Mouse (Mus musculus): ENCODE data around the gene Duox2. TPM values are rescaled to one million over a fixed set of nuclear protein-coding genes. Genes with fewer than 3 reads are reported as not detected.

Duox2 gene
- polyA plus RNA-seq, 1 experiment from 2014 or later = 1.6 TPM

DNA sequence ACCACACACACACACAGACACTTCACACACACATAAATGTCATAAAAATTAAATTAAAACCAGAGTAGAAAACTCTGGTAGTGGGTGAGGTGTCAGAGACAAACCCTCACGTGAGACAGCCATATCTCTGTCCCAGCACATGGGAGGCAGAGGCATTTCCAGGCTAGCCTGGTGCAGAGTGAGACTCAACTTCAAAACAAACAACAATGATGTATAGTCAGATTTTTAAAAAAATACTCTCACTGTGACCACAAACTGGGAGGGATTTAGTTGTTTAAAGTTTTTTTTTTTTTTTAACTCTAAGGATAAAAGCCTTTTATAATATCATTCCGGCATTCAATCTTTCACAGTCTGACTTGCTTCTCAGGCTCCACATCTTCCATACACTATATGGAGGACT lies 27.1 kb upstream of the Duox2 start:
- 61% methylated on average over 2 of the region's 2 CpGs for WGBS
- no peak for ATAC-seq (ENCODE audit: insufficient read depth, low FRiP score)
- Histone ChIP-seq H3K27me3 (ENCODE audit: control insufficient read depth, insufficient read depth, low read length) (no peaks in the 10 kb centered on the region), H3K4me2 (ENCODE audit: low read depth, low read length) (no peak overlapping the region), H3K4me1 (ENCODE audit: control insufficient read depth, insufficient read depth, low read length) (no peaks in the 10 kb centered on the region), H3K9me3 (replicated peaks; ENCODE audit: control insufficient read depth, low read length) (no peaks in the 10 kb centered on the region), H3K27ac (ENCODE audit: low read length) (no peak overlapping the region), H3K9ac (ENCODE audit: low read length) (no peak overlapping the region), H3K4me3 (replicated peaks; ENCODE audit: low read length) (no peak overlapping the region), H3K36me3 (ENCODE audit: control insufficient read depth, insufficient read depth, low read length) (no peaks in the 10 kb centered on the region)

DNA sequence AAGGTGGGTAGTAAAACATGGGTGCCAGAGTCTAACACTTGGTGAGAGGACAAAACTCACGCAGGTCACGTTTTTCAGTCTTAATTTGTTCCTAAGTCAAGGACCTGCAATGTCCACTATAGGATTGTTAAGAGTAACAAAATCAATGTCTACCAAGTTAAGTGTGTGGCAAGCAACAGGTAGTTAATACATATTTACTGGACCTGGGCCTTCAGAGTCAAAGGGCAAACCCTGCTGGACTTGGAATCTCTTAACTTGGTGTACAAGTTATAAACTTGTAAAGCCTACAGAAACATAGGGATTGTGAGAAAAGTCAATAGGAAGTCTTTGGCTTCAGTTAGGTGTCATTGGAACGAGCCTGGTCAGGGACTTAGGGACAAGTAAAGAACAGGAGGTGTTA lies 26.3 kb upstream of the Duox2 start:
- H3K4me3 ChIP-seq (replicated peaks; ENCODE audit: low read length) = no peak overlapping the region
- no peak for ATAC-seq (ENCODE audit: insufficient read depth, low FRiP score)
- no peak overlapping the region for H3K27ac ChIP-seq (ENCODE audit: low read length)
- 71% methylated on average over 3 of the region's 3 CpGs for WGBS
- H3K36me3 ChIP-seq (ENCODE audit: control insufficient read depth, insufficient read depth, low read length) = no peaks in the 10 kb centered on the region
- no peak overlapping the region for H3K4me2 ChIP-seq (ENCODE audit: low read depth, low read length)
- no peak overlapping the region for H3K9ac ChIP-seq (ENCODE audit: low read length)
- no peaks in the 10 kb centered on the region for H3K27me3 ChIP-seq (ENCODE audit: control insufficient read depth, insufficient read depth, low read length)
- no peaks in the 10 kb centered on the region for H3K4me1 ChIP-seq (ENCODE audit: control insufficient read depth, insufficient read depth, low read length)
- H3K9me3 ChIP-seq (replicated peaks; ENCODE audit: control insufficient read depth, low read length) = no peaks in the 10 kb centered on the region

DNA sequence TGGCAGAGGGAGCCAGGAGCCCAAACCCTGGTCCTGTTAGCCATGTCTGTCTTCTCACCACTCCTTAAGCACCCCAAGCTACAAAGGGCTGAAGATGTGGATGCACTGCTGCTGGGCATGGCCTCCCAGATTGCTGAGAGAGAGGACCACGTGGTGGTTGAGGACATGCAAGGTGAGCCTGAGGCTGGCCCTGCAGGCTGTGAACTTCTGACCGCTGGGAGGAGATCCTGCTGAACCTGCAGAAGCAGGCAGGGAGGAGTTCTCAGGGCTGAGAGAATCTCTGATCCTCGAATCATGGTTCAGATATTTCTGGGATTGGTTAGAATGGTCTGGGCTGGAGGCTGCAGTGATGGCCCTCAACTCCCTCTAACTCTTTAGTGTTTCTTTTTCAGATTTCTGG lies 25.7 kb upstream of the Duox2 start:
- WGBS = 43% methylated on average over 3 of the region's 3 CpGs
- no peak overlapping the region for H3K4me2 ChIP-seq (ENCODE audit: low read depth, low read length)
- no peak for ATAC-seq (ENCODE audit: insufficient read depth, low FRiP score)
- no peaks in the 10 kb centered on the region for H3K4me1 ChIP-seq (ENCODE audit: control insufficient read depth, insufficient read depth, low read length)
- H3K27ac ChIP-seq (ENCODE audit: low read length) = no peak overlapping the region
- no peak overlapping the region for H3K9ac ChIP-seq (ENCODE audit: low read length)
- H3K27me3 ChIP-seq (ENCODE audit: control insufficient read depth, insufficient read depth, low read length) = no peaks in the 10 kb centered on the region
- no peaks in the 10 kb centered on the region for H3K9me3 ChIP-seq (replicated peaks; ENCODE audit: control insufficient read depth, low read length)
- H3K4me3 ChIP-seq (replicated peaks; ENCODE audit: low read length) = no peak overlapping the region
- H3K36me3 ChIP-seq (ENCODE audit: control insufficient read depth, insufficient read depth, low read length) = no peaks in the 10 kb centered on the region

DNA sequence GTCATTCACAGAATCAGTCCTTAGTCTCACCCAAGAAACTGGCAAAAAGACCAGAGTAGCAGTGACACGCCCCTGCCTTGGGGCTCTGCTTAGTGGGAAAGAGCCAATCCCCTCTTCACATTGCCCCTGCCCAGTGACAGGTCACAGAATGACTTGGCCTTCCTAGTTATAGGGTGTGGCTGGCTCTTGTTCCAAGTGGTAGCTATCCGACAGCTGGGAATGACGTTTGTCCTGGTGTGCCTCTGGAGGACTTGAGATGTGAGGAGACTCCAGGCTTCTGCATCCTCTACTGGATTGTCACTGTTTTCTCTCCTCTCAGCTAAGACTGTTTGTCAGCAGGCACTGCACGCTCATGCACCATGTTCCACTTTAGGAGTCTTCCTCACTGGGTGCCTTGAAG lies 19.1 kb upstream of the Duox2 start:
- H3K9me3 ChIP-seq (replicated peaks; ENCODE audit: control insufficient read depth, low read length) = no peaks in the 10 kb centered on the region
- WGBS = 59% methylated on average over 4 of the region's 4 CpGs
- H3K27ac ChIP-seq (ENCODE audit: low read length) = no peak overlapping the region
- H3K4me2 ChIP-seq (ENCODE audit: low read depth, low read length) = no peak overlapping the region
- peaks cover 19% of the 10 kb centered on the region for H3K27me3 ChIP-seq (ENCODE audit: control insufficient read depth, insufficient read depth, low read length)
- ATAC-seq (ENCODE audit: insufficient read depth, low FRiP score) = no peak
- H3K4me1 ChIP-seq (ENCODE audit: control insufficient read depth, insufficient read depth, low read length) = no peaks in the 10 kb centered on the region; the same call in 1 of the 2 replicates
- no peak overlapping the region for H3K4me3 ChIP-seq (replicated peaks; ENCODE audit: low read length)
- no peaks in the 10 kb centered on the region for H3K36me3 ChIP-seq (ENCODE audit: control insufficient read depth, insufficient read depth, low read length)
- H3K9ac ChIP-seq (ENCODE audit: low read length) = no peak overlapping the region

DNA sequence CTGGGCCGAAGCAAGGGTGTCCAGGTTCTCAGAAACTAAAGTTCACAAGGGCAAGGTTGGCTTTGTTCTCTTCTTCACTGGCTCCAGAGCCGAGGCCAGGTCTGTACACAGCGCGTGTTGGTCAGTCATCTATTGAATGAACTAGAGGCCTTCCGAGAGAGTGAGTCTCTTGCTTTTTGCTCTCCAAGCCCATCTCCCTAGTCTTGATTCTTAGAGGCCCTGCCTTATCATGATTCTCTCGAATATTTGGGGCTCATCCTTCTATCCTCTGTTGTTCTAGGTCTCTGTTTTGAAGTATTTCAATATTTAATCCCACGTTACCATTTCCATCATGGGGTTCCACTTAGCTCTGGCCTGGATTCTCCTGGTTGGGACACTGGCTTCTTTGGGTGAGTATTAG lies 17.1 kb upstream of the Duox2 start, which contains the start of gene Duox1:
Duox1 (plus strand) TSS at position 301 of the 400 bp plus-strand sequence.
- Histone ChIP-seq H3K27ac (ENCODE audit: low read length) (no peak within 1 kb of the TSS), H3K4me1 (ENCODE audit: control insufficient read depth, insufficient read depth, low read length) (no peaks in the 10 kb centered on the region; the same call in 1 of the 2 replicates), H3K27me3 (ENCODE audit: control insufficient read depth, insufficient read depth, low read length) (peaks cover 25% of the 10 kb centered on the region), H3K9ac (ENCODE audit: low read length) (no peak within 1 kb of the TSS), H3K9me3 (replicated peaks; ENCODE audit: control insufficient read depth, low read length) (no peaks in the 10 kb centered on the region), H3K36me3 (ENCODE audit: control insufficient read depth, insufficient read depth, low read length) (no peaks in the 10 kb centered on the region), H3K4me3 (replicated peaks; ENCODE audit: low read length) (no peak within 1 kb of the TSS), H3K4me2 (ENCODE audit: low read depth, low read length) (0 out of 2 replicates have a peak within 1 kb of the TSS, but pooled peaks have one; percentile 48)
- 86% methylated on average over 7 of the region's 7 CpGs for WGBS
- no peak for ATAC-seq (ENCODE audit: insufficient read depth, low FRiP score)

DNA sequence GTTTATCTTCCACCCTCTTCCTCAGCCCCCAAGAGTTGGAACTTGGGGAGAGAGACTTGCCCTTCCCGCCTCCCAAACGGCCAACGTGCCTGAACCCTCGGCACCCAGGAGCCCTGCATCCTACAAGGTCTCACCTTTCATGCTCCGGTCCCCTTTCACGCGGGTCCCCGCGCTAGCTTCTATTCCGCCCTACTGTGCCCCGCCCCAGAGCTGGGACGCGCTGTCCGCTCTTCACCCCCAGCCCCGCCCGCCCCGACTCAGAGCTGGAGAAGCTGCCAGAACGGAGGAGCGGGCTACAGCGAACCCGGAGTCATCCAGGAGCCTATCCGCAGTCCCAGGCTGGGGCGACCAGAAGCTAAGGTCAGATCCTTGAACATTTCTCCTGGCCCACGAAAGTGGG lies 15.3 kb upstream of the Duox2 start, which contains the start of gene Duoxa1:
Duoxa1 (minus strand) TSS at position 195 of the 400 bp plus-strand sequence.
- H3K27me3 ChIP-seq (ENCODE audit: control insufficient read depth, insufficient read depth, low read length) = peaks cover 32% of the 10 kb centered on the region
- peak within 1 kb of the TSS; percentile 40 for H3K9ac ChIP-seq (ENCODE audit: low read length)
- H3K27ac ChIP-seq (ENCODE audit: low read length) = peak within 1 kb of the TSS; percentile 4; the same call in 1 of the 2 replicates
- no peaks in the 10 kb centered on the region for H3K36me3 ChIP-seq (ENCODE audit: control insufficient read depth, insufficient read depth, low read length)
- H3K9me3 ChIP-seq (replicated peaks; ENCODE audit: control insufficient read depth, low read length) = no peaks in the 10 kb centered on the region
- no peaks in the 10 kb centered on the region; the same call in 1 of the 2 replicates for H3K4me1 ChIP-seq (ENCODE audit: control insufficient read depth, insufficient read depth, low read length)
- peak within 1 kb of the TSS; percentile 37 for H3K4me3 ChIP-seq (replicated peaks; ENCODE audit: low read length)
- 3% methylated on average over 24 of the region's 24 CpGs for WGBS
- ATAC-seq (ENCODE audit: insufficient read depth, low FRiP score) = peak; percentile 70; the same call in 1 of the 2 replicates
- peak within 1 kb of the TSS; percentile 48 for H3K4me2 ChIP-seq (ENCODE audit: low read depth, low read length)

DNA sequence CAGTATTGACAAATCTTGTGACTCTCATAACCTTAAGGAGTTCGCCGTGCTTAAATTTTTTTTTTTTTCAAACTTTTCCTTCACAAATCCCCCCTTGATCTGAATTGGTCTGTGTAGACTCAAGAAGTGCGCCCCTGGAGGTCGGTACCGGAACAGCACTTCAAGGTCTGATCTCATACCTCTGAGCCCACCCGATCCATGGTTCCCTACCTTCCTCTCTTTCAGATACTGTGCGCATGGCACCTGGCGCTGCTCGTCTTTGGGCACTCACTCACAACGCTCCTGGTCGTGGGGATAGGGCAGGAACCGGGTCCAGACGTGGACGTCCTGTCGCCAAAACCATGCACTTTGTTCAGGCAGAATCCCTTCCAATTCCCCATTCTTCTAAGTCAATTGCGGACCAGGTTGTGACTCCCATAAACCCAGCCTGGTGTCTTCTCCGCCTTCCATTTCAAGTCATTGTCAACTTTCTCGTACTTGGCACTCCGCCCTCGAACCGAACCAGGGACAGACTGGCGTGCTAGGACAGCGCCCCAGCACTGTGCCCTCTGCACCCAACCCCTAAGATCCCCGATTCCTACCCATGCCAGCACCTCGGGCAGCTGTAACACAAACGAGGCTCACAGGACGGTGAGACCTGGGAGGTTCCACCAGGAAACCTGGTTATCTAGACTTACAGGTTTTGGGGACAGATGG lies 14.6 kb upstream of the Duox2 start:
- H3K9me3 ChIP-seq (replicated peaks; ENCODE audit: control insufficient read depth, low read length) = no peaks in the 10 kb centered on the region
- H3K4me2 ChIP-seq (ENCODE audit: low read depth, low read length) = peak overlapping the region; percentile 48
- H3K27me3 ChIP-seq (ENCODE audit: control insufficient read depth, insufficient read depth, low read length) = peaks cover 32% of the 10 kb centered on the region
- peak; percentile 77; the same call in 1 of the 2 replicates for ATAC-seq (ENCODE audit: insufficient read depth, low FRiP score)
- peak overlapping the region; percentile 40 for H3K9ac ChIP-seq (ENCODE audit: low read length)
- 4% methylated on average over 27 of the region's 27 CpGs for WGBS
- H3K27ac ChIP-seq (ENCODE audit: low read length) = peak overlapping the region; percentile 4; the same call in 1 of the 2 replicates
- peak overlapping the region; percentile 37 for H3K4me3 ChIP-seq (replicated peaks; ENCODE audit: low read length)
- H3K36me3 ChIP-seq (ENCODE audit: control insufficient read depth, insufficient read depth, low read length) = no peaks in the 10 kb centered on the region
- H3K4me1 ChIP-seq (ENCODE audit: control insufficient read depth, insufficient read depth, low read length) = no peaks in the 10 kb centered on the region; the same call in 1 of the 2 replicates

DNA sequence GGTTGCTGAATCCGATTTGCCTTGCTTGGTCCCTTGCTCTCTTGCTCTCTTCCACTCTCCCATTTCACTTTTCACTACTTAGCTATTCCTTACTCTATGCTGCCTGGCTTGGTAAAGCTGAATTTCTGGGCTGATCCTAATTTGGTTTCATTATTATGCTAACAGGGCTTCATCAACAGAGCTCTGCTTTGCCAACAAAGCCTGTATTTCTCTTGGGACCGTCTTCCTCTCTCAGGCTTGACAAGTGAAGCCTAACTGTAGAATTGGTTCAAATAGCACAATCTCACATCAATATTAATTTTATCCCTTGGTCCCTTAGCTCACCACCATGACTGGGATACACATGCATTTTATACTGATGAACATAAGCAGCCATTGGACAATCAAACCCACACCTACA lies 13.3 kb upstream of the Duox2 start:
- 56% methylated on average over 2 of the region's 2 CpGs for WGBS
- H3K27ac ChIP-seq (ENCODE audit: low read length) = no peak overlapping the region
- ATAC-seq (ENCODE audit: insufficient read depth, low FRiP score) = no peak

DNA sequence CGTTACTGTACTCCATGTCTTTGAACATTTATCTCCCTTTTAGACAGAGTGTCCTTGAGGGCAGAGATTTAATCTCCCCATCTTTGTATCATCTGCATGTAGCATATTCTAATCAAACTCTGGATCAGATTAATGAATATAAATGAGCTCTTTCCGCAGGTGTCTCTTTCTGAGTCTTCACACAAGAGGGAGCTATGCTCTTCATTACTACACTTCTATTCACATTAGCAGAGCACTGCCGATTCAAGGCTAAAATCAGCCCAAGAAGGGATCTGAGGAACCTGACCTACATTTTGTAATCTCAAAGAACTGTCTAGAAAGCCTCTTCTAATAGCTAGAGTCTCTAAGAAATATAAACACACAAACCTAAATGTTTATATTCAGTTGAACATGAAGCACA lies 11.4 kb upstream of the Duox2 start:
- Histone ChIP-seq H3K36me3 (ENCODE audit: control insufficient read depth, insufficient read depth, low read length) (no peaks in the 10 kb centered on the region), H3K9ac (ENCODE audit: low read length) (no peak overlapping the region), H3K27ac (ENCODE audit: low read length) (no peak overlapping the region), H3K4me3 (replicated peaks; ENCODE audit: low read length) (no peak overlapping the region), H3K4me1 (ENCODE audit: control insufficient read depth, insufficient read depth, low read length) (peaks cover 4% of the 10 kb centered on the region; the same call in 1 of the 2 replicates), H3K4me2 (ENCODE audit: low read depth, low read length) (no peak overlapping the region), H3K9me3 (replicated peaks; ENCODE audit: control insufficient read depth, low read length) (no peaks in the 10 kb centered on the region), H3K27me3 (ENCODE audit: control insufficient read depth, insufficient read depth, low read length) (peaks cover 38% of the 10 kb centered on the region)
- ATAC-seq (ENCODE audit: insufficient read depth, low FRiP score) = no peak
- WGBS = 33% methylated on average over 3 of the region's 3 CpGs

More for the DNA sequence above, 13.3 kb upstream of the Duox2 start:
- Histone ChIP-seq H3K9me3 (replicated peaks; ENCODE audit: control insufficient read depth, low read length) (no peaks in the 10 kb centered on the region), H3K4me3 (replicated peaks; ENCODE audit: low read length) (no peak overlapping the region), H3K27me3 (ENCODE audit: control insufficient read depth, insufficient read depth, low read length) (peaks cover 35% of the 10 kb centered on the region), H3K4me2 (ENCODE audit: low read depth, low read length) (no peak overlapping the region), H3K9ac (ENCODE audit: low read length) (no peak overlapping the region), H3K36me3 (ENCODE audit: control insufficient read depth, insufficient read depth, low read length) (no peaks in the 10 kb centered on the region), H3K4me1 (ENCODE audit: control insufficient read depth, insufficient read depth, low read length) (no peaks in the 10 kb centered on the region; the same call in 1 of the 2 replicates)

Measured in stomach, embryonic 16.5 days (tissue).